Mouse (Mus musculus): ENCODE results near the gene Cenph. TPM values are rescaled to one million over a fixed set of nuclear protein-coding genes. Genes with fewer than 3 reads are reported as not detected.

The Cenph gene
- polyA plus RNA-seq, 1 experiment from 2014 or later: 65.7 TPM

- peaks cover 22% of the 10 kb centered on the region for H3K4me1 ChIP-seq
- H3K4me3 ChIP-seq: no peak overlapping the region
- H3K9me3 ChIP-seq: no peaks in the 10 kb centered on the region
- DNase-seq (ENCODE audit: low spot score): no peak
- H3K27me3 ChIP-seq (replicated peaks; ENCODE audit: low read depth, poor library complexity, severe bottlenecking): no peaks in the 10 kb centered on the region
- no peak overlapping the region for H3K27ac ChIP-seq (replicated peaks)
- WGBS: 80% methylated on average over 3 of the region's 3 CpGs
- peaks cover 69% of the 10 kb centered on the region for H3K36me3 ChIP-seq (replicated peaks)
Observed at GRCm38 (mm10) chr13:100777491-100777890, 1.8 kb upstream of the Cenph start.

GRCm38 (mm10) chr13:100776710-100777109 is 1.0 kb upstream of the Cenph start:
- H3K27me3 ChIP-seq (replicated peaks; ENCODE audit: low read depth, poor library complexity, severe bottlenecking): no peaks in the 10 kb centered on the region
- no peak overlapping the region for H3K27ac ChIP-seq (replicated peaks)
- H3K9me3 ChIP-seq: no peaks in the 10 kb centered on the region
- 68% methylated on average over 6 of the region's 6 CpGs for WGBS
- DNase-seq (ENCODE audit: low spot score): no peak
- peaks cover 22% of the 10 kb centered on the region for H3K4me1 ChIP-seq
- peaks cover 69% of the 10 kb centered on the region for H3K36me3 ChIP-seq (replicated peaks)
- H3K4me3 ChIP-seq: 0 out of 2 replicates have a peak overlapping the region, but pooled peaks have one; percentile 98

- 19% methylated on average over 8 of the region's 8 CpGs for WGBS
- H3K4me3 ChIP-seq: peak overlapping the region; percentile 98
- peaks cover 69% of the 10 kb centered on the region for H3K36me3 ChIP-seq (replicated peaks)
- peak overlapping the region; percentile 84 for H3K27ac ChIP-seq (replicated peaks)
- no peaks in the 10 kb centered on the region for H3K9me3 ChIP-seq
- no peaks in the 10 kb centered on the region for H3K27me3 ChIP-seq (replicated peaks; ENCODE audit: low read depth, poor library complexity, severe bottlenecking)
- peaks cover 22% of the 10 kb centered on the region for H3K4me1 ChIP-seq
- DNase-seq (ENCODE audit: low spot score): no peak
Observed at GRCm38 (mm10) chr13:100776056-100776419, 339 bp upstream of the Cenph start.

- DNase-seq (ENCODE audit: low spot score): no peak
- H3K36me3 ChIP-seq (replicated peaks): peaks cover 69% of the 10 kb centered on the region
Observed at GRCm38 (mm10) chr13:100774704-100775103, 995 bp downstream of the Cenph start.

GRCm38 (mm10) chr13:100755329-100755728 is 20.4 kb downstream of the Cenph start:
- H3K4me1 ChIP-seq: no peaks in the 10 kb centered on the region

More at GRCm38 (mm10) chr13:100774704-100775103, 995 bp downstream of the Cenph start:
- Histone ChIP-seq H3K27ac (replicated peaks) (peak overlapping the region; percentile 84), H3K4me1 (peaks cover 22% of the 10 kb centered on the region), H3K4me3 (peak overlapping the region; percentile 98), H3K27me3 (replicated peaks; ENCODE audit: low read depth, poor library complexity, severe bottlenecking) (no peaks in the 10 kb centered on the region), H3K9me3 (no peaks in the 10 kb centered on the region)

GRCm38 (mm10) chr13:100754186-100754585 is 21.5 kb downstream of the Cenph start:
- no peak overlapping the region for H3K27ac ChIP-seq (replicated peaks)
- no peak overlapping the region for H3K4me3 ChIP-seq
- WGBS: 73% methylated on average over 4 of the region's 4 CpGs
- peaks cover 4% of the 10 kb centered on the region for H3K36me3 ChIP-seq (replicated peaks)
- H3K4me1 ChIP-seq: no peaks in the 10 kb centered on the region
- no peaks in the 10 kb centered on the region for H3K9me3 ChIP-seq
- no peak for DNase-seq (ENCODE audit: low spot score)
- no peaks in the 10 kb centered on the region for H3K27me3 ChIP-seq (replicated peaks; ENCODE audit: low read depth, poor library complexity, severe bottlenecking)

More at GRCm38 (mm10) chr13:100755329-100755728, 20.4 kb downstream of the Cenph start:
- H3K27me3 ChIP-seq (replicated peaks; ENCODE audit: low read depth, poor library complexity, severe bottlenecking): no peaks in the 10 kb centered on the region
- no peak overlapping the region for H3K27ac ChIP-seq (replicated peaks)
- peaks cover 15% of the 10 kb centered on the region for H3K36me3 ChIP-seq (replicated peaks)
- 91% methylated on average over 2 of the region's 2 CpGs for WGBS
- no peak overlapping the region for H3K4me3 ChIP-seq
- DNase-seq (ENCODE audit: low spot score): no peak
- H3K9me3 ChIP-seq: no peaks in the 10 kb centered on the region

- 87% methylated on average over 6 of the region's 6 CpGs for WGBS
- no peak for DNase-seq (ENCODE audit: low spot score)
- no peaks in the 10 kb centered on the region; the same call in none of the 2 replicates for H3K36me3 ChIP-seq (replicated peaks)
Observed at GRCm38 (mm10) chr13:100753011-100753410, 22.7 kb downstream of the Cenph start.

GRCm38 (mm10) chr13:100752529-100752928 is 23.2 kb downstream of the Cenph start:
- WGBS: 88% methylated on average over 8 of the region's 8 CpGs
- H3K36me3 ChIP-seq (replicated peaks): no peaks in the 10 kb centered on the region; the same call in 1 of the 2 replicates

More at GRCm38 (mm10) chr13:100753011-100753410, 22.7 kb downstream of the Cenph start:
- H3K27ac ChIP-seq (replicated peaks): no peak overlapping the region
- H3K4me1 ChIP-seq: no peaks in the 10 kb centered on the region
- no peaks in the 10 kb centered on the region for H3K9me3 ChIP-seq
- H3K4me3 ChIP-seq: no peak overlapping the region
- no peaks in the 10 kb centered on the region for H3K27me3 ChIP-seq (replicated peaks; ENCODE audit: low read depth, poor library complexity, severe bottlenecking)

GRCm38 (mm10) chr13:100751402-100751801 is 24.3 kb downstream of the Cenph start:
- 85% methylated on average over 3 of the region's 3 CpGs for WGBS
- no peaks in the 10 kb centered on the region for H3K9me3 ChIP-seq
- no peak overlapping the region for H3K27ac ChIP-seq (replicated peaks)
- no peak for DNase-seq (ENCODE audit: low spot score)
- H3K4me3 ChIP-seq: no peak overlapping the region
- H3K27me3 ChIP-seq (replicated peaks; ENCODE audit: low read depth, poor library complexity, severe bottlenecking): no peaks in the 10 kb centered on the region
- no peaks in the 10 kb centered on the region for H3K4me1 ChIP-seq
- H3K36me3 ChIP-seq (replicated peaks): no peaks in the 10 kb centered on the region

More at GRCm38 (mm10) chr13:100752529-100752928, 23.2 kb downstream of the Cenph start:
- Histone ChIP-seq H3K27me3 (replicated peaks; ENCODE audit: low read depth, poor library complexity, severe bottlenecking) (no peaks in the 10 kb centered on the region), H3K4me1 (no peaks in the 10 kb centered on the region), H3K27ac (replicated peaks) (no peak overlapping the region), H3K4me3 (no peak overlapping the region), H3K9me3 (no peaks in the 10 kb centered on the region)
- DNase-seq (ENCODE audit: low spot score): no peak

GRCm38 (mm10) chr13:100750799-100751198 is 24.9 kb downstream of the Cenph start:
- WGBS: 85% methylated on average over 5 of the region's 5 CpGs
- H3K27me3 ChIP-seq (replicated peaks; ENCODE audit: low read depth, poor library complexity, severe bottlenecking): no peaks in the 10 kb centered on the region
- DNase-seq (ENCODE audit: low spot score): no peak

GRCm38 (mm10) chr13:100748638-100749037 is 27.1 kb downstream of the Cenph start:
- no peak overlapping the region for H3K27ac ChIP-seq (replicated peaks)
- no peaks in the 10 kb centered on the region for H3K36me3 ChIP-seq (replicated peaks)
- 50% methylated on average over 8 of the region's 8 CpGs for WGBS
- DNase-seq (ENCODE audit: low spot score): no peak
- H3K4me1 ChIP-seq: peaks cover 4% of the 10 kb centered on the region
- H3K4me3 ChIP-seq: no peak overlapping the region
- H3K27me3 ChIP-seq (replicated peaks; ENCODE audit: low read depth, poor library complexity, severe bottlenecking): no peaks in the 10 kb centered on the region
- H3K9me3 ChIP-seq: no peaks in the 10 kb centered on the region

More at GRCm38 (mm10) chr13:100750799-100751198, 24.9 kb downstream of the Cenph start:
- H3K4me1 ChIP-seq: no peaks in the 10 kb centered on the region
- no peaks in the 10 kb centered on the region for H3K9me3 ChIP-seq
- H3K36me3 ChIP-seq (replicated peaks): no peaks in the 10 kb centered on the region
- H3K27ac ChIP-seq (replicated peaks): no peak overlapping the region
- no peak overlapping the region for H3K4me3 ChIP-seq

- no peak for DNase-seq (ENCODE audit: low spot score)
- WGBS: 83% methylated on average over 3 of the region's 3 CpGs
- no peaks in the 10 kb centered on the region for H3K36me3 ChIP-seq (replicated peaks)
- H3K4me1 ChIP-seq: peaks cover 12% of the 10 kb centered on the region
- H3K27me3 ChIP-seq (replicated peaks; ENCODE audit: low read depth, poor library complexity, severe bottlenecking): no peaks in the 10 kb centered on the region
- no peaks in the 10 kb centered on the region for H3K9me3 ChIP-seq
- no peak overlapping the region for H3K27ac ChIP-seq (replicated peaks)
- no peak overlapping the region for H3K4me3 ChIP-seq
Observed at GRCm38 (mm10) chr13:100746090-100746489, 29.6 kb downstream of the Cenph start.

- Histone ChIP-seq H3K36me3 (replicated peaks) (no peaks in the 10 kb centered on the region), H3K9me3 (no peaks in the 10 kb centered on the region), H3K27me3 (replicated peaks; ENCODE audit: low read depth, poor library complexity, severe bottlenecking) (no peaks in the 10 kb centered on the region), H3K4me3 (peak within 1 kb of the TSS; percentile 81), H3K27ac (replicated peaks) (peak within 1 kb of the TSS; percentile 93), H3K4me1 (peaks cover 12% of the 10 kb centered on the region)
- under 1% methylated on average over 52 of the region's 52 CpGs for WGBS
- DNase-seq (ENCODE audit: low spot score): peak; percentile 95
Observed at GRCm38 (mm10) chr13:100744036-100744744, 31.5 kb downstream of the Cenph start, which contains the start of gene Mrps36. Gene Mrps36 (minus strand): TSS chr13:100744659.

Measured in embryonic facial prominence, embryonic 10.5 days (tissue).